Mouse (Mus musculus) right cerebral cortex, adult 18-20 months (tissue): Measurements from ENCODE around the gene Pipox.

Experiments used
- DNase-seq: peaks from one replicate; pipeline ENCODE4 v3.0.0; 2022; ENCODE audit warnings: mixed read lengths

Pipox gene

DNA sequence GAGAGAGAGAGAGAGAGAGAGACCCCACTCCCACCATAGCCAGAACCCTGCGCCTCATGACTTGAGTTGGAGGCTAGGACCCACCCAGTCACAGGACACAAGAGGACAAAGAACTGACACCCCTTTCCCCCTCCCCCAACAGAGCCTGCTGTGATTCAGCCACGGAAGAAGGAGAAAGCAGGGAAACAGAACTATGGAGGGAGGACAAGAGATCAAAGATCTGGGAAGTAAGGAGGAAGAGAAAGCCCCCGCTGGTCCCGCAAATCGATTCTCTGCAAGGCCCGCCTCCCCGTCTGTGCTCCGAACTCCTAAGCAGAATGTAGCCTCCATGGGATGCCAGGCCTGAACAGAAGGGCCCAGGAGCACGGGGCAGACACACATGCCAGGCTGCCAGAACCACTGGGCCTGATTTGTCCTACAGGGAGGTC is 12.9 kb upstream of the Pipox start:
- DNase-seq = no peak

DNA sequence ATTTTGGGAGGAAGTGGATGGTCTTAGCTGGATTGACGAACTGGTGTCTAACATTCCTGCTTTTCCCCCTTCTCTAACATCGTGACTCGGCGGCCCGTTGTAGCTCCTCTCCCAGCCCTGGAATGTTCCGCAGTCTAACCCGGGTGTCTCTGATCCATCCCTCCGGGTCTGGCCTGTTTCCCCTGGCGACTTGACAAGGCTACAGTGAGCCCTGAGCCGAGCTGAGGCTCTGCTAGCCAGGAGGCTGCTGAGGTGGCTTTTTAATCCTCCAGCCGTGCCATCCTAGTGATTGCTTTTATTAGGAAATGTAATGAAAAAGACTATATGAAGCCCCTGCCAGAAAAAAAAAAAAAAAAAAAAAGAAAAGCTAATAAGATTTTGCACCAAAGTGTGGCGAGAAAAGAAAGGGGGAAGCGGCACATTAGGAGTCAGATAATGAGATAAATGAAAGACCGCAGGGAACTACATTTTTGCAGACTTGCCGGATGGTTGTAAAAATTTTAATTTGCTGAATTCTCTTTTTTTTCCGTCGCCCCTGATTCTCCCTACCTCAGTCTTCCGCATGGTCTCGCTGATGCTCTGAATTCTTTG is 12.3 kb upstream of the Pipox start:
- no peak for DNase-seq

DNA sequence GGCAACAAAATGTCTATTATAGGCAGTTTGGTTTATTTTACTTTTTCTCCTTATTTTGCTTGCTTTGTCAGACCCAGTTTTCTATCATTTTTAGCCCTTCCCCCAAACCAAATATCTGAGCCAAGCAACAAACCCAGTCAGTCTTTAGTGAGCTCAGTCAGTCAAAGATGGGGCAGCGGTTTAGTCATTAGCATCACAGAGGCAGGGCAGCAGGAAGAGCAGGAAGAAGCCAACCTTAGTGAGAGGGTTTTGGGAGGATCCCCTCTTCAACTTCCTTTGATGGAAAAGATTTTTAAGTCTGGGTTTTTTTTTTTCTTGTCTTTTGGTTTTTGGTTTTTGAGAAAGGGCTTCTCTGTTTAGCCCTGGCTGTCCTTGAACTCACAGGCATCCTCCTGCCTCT is 10.8 kb upstream of the Pipox start:
- no peak for DNase-seq

GRCm38 (mm10) chr11:77903761-77904160 is 9.9 kb upstream of the Pipox start:
- DNase-seq = no peak

- peak; percentile 45 for DNase-seq
Observed at GRCm38 (mm10) chr11:77901775-77902355, 8.0 kb upstream of the Pipox start.

- no peak for DNase-seq
Observed at GRCm38 (mm10) chr11:77901366-77901765, 7.5 kb upstream of the Pipox start.

DNA sequence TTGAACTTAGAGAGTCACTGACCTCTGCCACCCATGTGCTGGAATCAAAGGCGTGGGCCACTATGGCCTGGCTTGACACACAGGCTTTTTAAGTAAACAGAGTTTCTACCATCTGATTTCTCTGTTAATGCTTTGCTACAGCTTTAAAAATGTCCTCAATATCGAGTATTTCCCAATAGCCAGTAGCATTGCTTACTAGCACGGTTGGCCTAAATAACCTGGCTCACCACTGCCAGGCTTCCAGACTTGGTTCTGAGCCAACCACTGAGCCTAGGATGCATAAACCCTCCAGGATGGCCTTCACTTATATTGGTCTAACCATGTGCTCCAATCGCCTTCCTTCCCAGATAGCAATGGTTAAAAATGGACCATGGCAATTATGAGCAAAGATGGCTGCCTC is 6.8 kb upstream of the Pipox start:
- no peak for DNase-seq

DNA sequence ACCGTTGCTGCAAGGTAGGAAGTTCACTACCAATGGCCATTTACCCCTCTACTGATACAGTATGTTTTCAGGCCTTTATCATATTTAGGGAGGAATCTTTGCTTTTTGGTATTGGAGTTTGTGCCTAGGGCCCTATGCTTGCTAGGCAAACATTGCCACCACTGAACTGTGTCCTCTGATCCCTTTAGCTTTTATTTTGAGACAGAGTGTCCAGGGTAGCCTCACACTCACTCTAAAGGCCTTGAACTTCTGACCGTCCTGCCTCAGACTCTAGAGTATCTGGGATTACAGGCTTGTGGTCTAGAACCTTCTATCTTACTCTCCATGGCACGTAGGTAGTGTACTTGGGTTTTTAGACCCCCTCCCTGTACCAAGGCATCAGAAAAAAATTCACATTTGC is 6.3 kb upstream of the Pipox start:
- no peak for DNase-seq

DNA sequence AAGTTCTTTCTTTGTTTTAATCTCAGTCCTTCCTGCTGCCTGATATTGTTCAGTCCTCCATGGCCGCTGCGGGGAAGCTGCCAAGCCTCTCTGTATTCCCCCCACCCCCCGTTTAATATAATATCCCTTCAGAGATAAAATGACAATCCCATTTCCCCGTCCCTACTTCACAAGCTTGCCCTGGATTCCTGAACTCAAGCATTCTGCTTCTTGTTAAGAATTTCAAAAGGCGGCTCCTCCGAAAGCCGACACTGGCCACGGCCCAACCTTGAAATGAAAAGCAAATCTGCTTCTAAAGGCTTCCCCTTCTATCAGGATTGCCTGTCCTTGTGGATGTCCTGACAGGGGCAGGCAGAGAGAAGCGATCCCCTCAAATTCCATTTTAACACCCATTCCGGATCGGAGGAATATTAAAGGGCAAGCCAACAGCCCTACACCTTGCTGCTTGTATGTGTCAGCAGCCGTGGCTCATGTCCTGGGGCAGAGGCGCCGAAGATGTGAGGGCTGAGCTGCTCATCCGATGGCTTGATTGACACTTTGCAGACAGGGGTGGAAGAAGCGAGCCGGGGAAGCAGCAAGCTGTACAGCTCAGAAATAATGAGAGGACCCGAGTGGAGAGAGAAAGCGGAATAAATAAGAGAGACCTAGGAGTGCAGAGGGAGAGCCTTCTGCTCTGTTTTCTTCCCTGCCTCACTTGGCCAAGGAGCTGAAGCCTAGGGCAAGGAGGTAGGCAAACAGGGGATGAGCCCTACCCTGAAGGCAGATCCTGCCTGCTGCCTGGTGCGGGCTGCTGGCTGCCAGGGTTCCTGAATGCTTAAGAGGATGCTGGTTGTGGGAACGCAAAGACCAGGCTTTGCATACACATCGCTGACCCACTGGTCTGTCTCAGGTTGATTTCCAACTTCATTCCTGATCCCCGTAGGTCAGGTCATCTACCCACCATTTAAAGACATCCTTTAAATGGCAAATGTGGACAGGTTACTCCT is 3.2 kb upstream of the Pipox start:
- DNase-seq = no peak

DNA sequence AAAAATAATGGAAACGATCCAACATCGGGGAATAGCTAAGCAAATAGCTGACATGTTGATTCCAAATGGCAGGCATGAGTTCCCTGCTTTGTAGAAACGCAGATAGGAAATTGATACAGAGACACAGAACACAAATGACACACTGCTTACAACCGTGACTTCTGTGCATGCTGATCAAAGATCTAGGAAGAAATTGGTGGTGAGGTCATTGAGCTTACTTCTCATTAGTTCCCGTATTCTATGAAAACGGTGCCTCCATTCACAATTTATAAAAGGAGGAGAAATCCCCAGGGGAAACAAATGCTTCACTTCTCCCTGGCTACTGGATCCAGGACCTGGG is 2.6 kb upstream of the Pipox start:
- no peak for DNase-seq

DNA sequence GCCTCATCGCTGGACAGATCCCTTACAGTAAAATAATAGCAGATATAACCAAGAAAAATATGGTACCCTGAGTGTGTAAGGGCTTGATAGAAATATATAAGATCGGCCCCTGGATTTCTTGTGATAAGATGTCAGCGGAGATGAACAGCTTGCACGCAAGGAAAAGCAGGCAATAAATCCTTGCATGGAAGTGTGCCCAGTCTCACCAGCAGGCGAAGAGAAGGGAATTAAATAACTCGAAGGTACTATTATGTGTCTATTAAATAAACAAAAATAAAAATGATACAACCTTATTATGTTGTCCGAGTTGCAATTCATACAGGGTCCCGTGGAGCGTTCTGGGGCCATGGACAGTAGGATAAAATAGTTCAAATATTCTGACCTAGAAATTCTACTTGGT is 2.1 kb upstream of the Pipox start:
- DNase-seq = no peak

- DNase-seq = no peak
Observed at GRCm38 (mm10) chr11:77894967-77895366, 1.1 kb upstream of the Pipox start.

DNA sequence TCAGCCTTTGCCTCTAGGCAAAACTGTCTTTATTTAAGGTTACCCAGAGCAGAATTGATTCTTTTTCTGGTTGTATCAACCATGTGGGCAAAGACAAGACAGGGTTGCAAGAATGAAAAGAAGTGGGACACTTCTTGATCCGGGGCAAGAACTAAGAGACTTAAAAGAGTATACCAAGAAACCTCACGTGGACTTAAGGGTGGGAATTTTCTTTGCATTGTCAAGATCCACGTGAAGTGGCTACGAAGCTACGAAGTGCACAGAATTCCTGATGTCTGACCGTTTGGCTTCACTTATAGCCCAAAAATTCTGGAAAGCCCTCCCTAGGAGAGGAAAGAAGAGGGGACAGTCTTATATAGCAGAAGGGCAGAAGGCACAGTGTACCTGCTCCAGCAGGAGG is 613 bp downstream of the Pipox start:
- DNase-seq = no peak

DNA sequence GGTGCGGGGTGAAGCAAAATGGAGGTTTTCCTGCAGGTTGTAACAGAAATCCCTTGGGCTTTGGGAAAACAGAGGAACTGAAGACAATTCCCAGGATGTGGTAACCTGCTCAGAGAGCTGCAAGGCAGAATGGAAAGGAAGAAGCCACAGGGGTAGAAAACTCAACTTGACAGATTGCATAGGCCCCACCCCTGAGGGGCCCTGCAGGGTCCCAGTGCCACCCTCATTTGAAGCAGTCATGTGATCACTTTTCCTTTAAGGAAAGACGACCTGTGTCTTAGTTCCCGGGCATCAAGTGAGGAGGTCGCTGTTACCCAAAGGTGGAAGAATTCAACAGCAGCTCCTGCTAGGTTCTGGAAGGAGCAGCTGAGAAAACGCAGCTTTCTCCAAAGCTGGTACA is 1.0 kb downstream of the Pipox start:
- no peak for DNase-seq

DNA sequence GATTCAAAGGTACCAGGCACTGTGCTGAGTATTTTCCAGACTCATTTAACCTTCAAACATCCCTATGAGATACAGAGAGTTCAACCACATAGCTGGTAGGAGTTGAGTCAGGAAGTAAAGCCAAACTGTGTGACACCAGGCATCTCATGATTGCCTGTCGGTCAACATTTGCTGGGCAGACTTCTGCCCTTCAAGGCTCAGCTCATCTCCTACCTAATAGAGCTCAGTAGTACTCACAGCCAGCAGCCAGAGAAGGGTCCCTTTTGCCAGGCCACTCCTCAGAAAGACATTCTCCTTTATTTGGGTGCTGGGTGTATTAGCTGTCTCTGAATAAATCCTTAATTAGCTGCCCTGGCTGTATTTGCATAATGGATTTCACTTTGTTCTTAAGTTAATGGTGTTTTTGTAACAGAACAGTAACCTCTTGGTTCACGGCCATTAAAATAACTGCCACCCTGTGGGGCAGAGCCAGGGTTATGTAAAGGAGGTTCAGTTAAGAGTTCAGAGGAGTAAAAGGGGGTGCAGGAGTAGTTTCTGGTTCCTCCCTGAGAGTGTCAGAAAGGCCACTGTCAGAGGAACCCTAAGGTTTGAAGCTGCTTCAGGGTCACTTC is 3.1 kb downstream of the Pipox start:
- no peak for DNase-seq

- no peak for DNase-seq
Observed at GRCm38 (mm10) chr11:77889484-77889883, 4.4 kb downstream of the Pipox start.

- DNase-seq = no peak
Observed at GRCm38 (mm10) chr11:77888846-77889245, 5.0 kb downstream of the Pipox start.

DNA sequence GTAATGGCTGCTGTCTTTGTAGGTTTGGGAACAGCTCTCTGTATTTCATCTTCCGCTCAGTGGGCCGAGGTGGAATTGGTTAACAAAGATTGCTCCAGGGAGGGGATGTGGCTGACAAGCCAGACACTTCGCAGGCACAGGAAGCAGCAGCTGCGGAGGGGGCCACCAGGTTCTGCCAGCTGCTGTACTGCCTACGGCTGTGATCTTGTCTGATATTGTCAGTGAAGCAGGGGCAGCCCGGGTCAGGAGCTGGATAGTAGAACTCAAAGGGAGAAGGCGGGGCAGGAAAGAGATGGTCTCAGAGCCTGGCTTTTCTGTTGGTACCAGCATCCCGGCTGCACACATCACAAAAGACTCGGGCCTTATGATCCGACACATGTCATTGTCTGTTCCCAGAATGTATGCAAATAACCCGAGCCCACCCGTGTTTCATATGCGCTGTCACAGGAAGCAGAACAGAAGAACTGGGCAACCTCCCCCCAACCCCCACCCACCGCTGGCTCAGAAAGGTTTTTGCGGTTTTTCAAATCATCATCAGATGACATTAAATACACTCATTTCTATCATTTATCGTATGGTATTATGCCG is 6.4 kb downstream of the Pipox start:
- peak; percentile 65 for DNase-seq

- no peak for DNase-seq
Observed at GRCm38 (mm10) chr11:77885246-77885575, 8.7 kb downstream of the Pipox start.

- no peak for DNase-seq
Observed at GRCm38 (mm10) chr11:77884524-77885245, 9.2 kb downstream of the Pipox start.

GRCm38 (mm10) chr11:77876760-77877148 is 17.1 kb downstream of the Pipox start:
- DNase-seq = no peak

DNA sequence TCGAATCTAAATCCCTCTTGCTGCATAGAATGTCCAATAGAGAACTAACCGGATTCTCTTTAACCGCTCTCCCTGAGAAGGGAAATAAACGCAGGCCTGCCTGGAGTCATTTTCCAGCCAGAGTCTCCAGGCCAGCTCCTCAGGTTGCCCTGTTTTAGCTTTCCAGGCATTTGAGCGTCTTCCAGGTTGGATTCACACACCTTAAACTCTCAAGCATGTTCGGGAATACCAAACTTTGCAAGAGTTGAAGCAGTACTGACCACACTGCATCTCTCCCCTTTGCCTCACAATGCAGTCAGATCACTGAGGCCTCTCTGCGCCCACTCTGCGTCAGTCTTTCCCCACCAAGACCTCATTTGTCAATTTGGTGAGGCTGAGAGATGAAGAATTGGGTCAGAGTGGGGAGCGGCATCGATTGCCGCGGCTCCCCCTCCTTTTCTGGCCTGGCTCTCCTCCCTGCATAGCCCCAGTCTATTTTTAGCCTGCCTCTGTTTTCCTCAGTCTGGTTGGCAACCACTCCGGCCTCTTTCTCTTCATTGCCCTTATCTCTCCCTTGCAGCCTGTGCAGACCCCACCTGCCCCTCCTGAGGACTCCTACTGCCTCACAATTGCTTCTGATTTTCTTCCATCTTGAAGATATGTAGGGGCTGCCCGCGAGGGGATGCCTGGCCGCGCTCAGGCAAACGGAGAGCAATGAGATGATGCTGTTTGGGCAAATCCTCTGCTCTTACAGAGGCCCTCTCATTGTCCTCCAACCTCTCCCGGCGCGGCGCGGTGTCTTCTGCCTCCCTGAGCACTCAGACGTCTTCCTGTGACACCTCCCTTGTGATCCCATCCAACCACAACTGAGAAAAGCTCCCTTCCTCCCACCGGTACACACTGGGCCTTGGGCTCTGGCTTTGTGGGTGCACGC is 17.8 kb downstream of the Pipox start:
- no peak for DNase-seq
